Mouse (Mus musculus): Measurements from ENCODE around the gene Arl6ip4. TPM values are rescaled to one million over a fixed set of nuclear protein-coding genes. Genes with fewer than 3 reads are reported as not detected.
A peak's percentile ranks its signal among the peaks of the same experiment; 100 is the strongest.

The Arl6ip4 gene
- 136 and 140 TPM in 2 replicates for polyA plus RNA-seq (2016; fragmentation: Nextera tagmentation; extraction: Ambion mirVana)

DNA sequence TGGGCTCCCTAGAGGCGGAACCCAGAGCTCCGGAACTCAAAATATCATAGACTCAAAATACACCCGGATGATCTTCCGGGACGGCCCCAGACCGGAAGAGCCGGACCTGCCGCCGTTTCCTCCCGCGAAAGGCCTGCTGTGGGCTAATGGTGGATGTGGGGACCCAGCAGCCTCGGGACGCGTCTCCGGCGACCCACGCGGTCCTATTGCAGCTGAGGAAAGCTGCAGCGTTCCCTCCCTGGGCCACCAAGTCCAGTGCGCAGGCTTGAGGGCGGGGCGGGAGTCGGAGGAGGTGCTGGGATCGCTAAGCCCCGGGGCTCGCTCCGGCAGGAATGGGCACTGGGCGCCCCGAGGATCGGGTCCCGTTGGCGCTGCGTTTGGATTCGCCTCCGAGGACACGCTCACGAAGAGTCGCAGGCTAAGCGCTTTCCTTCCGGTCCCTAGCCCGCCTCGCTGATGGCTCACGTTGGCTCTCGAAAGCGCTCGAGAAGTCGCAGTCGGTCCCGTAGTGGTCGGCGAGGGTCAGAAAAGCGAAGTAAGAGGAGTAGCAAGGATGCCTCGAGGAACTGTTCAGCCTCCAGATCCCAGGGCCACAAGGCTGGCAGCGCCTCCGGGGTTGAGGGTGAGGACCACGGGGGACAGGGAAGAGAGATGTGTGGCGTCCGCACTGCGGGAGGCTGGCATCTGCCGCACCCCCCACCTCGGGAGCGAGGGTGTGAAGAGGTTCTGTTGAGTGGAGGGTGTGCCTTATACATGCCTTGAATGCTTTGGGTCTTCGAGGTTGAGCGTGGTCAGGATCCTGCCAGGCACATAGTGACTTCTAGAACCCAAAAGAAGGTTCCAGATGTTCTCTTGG, at the start of gene Arl6ip4:
Gene Arl6ip4, plus strand, starts transcription at position 100 of the 856 bp plus-strand sequence.
- H3K27ac ChIP-seq: peak within 1 kb of the TSS; percentile 95
- H3K27me3 ChIP-seq (ENCODE audit: poor library complexity, severe bottlenecking): no peaks in the 10 kb centered on the region
- H3K9me3 ChIP-seq: no peaks in the 10 kb centered on the region
- peak; percentile 81 for DNase-seq (ENCODE audit: extremely low spot score, low spot score)
- peak within 1 kb of the TSS; percentile 98 for H3K4me3 ChIP-seq
- H3K4me1 ChIP-seq: peaks cover 55% of the 10 kb centered on the region
- 2% methylated on average over 64 of the region's 64 CpGs for WGBS
- H3K36me3 ChIP-seq (replicated peaks): peaks cover 57% of the 10 kb centered on the region

DNA sequence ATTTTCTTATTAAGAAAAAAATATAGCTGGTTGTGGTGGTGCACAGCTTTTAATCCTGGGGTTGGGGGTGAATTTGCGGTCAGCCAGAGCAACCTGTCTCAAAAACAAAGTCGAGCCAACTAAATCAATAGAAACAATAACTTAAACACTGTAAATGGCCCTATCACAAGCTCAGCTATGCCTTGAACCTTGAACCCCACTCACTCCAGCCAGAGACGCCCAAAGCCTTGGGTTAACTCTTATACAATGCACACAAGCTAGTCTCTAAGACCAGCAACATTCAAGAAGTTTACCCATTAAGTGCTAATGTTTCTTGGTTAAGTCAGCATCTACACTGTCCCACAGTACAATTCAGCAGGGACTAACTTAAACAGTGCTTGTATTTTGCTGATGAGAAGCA, 46.2 kb upstream of the Arl6ip4 start:
- Histone ChIP-seq H3K27me3 (ENCODE audit: poor library complexity, severe bottlenecking) (no peaks in the 10 kb centered on the region), H3K4me3 (no peak overlapping the region), H3K27ac (no peak overlapping the region), H3K36me3 (replicated peaks) (no peaks in the 10 kb centered on the region), H3K9me3 (no peaks in the 10 kb centered on the region), H3K4me1 (peaks cover 19% of the 10 kb centered on the region)
- DNase-seq (ENCODE audit: extremely low spot score, low spot score): no peak
- WGBS: 82% methylated on average over 3 of the region's 3 CpGs

DNA sequence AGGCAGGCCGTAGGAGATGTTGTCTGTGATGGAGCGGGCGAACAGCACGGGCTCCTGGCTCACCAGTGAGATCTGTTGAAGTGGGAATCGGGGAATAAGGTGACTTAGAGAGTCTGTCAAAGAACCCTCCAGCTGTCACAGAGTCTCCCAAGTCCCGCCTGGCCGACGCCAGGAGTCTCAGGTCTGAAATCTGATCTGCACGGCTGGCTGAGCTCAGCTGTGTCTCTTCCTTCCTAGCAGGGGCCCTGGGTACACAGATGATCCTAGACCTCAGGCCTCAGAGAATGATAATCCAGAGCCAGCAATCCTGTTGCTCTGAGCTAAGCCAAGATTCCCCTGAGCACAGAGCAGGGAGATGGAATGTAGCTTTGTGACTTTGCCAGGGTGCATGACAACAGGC, 42.2 kb upstream of the Arl6ip4 start:
- WGBS: 53% methylated on average over 9 of the region's 9 CpGs
- DNase-seq (ENCODE audit: extremely low spot score, low spot score): no peak
- Histone ChIP-seq H3K36me3 (replicated peaks) (no peaks in the 10 kb centered on the region), H3K27ac (0 out of 2 replicates have a peak overlapping the region, but pooled peaks have one; percentile 40), H3K9me3 (no peaks in the 10 kb centered on the region), H3K27me3 (ENCODE audit: poor library complexity, severe bottlenecking) (no peaks in the 10 kb centered on the region), H3K4me1 (peaks cover 51% of the 10 kb centered on the region), H3K4me3 (no peak overlapping the region)

DNA sequence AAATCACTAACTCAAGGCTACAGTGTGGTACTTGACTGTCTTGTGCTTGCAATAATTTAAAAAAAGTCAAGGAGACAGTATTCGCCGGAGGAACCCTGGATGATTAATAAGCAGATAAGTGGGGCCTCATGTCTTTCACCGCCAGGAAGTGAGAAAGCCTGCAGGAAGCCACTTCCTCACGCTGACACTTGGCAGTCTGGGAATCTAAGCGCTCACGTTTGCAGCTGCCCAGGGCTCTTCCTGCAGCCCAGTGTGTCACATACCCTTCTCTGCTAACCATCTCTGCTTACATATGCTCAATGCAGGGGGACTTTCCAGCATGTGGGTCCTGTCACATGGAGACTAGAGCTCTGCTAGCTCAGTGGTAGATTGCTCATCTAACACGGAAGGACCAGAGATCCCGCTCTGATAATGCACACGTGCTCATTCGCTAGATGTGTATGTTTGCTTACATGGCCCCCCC, 41.0 kb upstream of the Arl6ip4 start:
- WGBS: 77% methylated on average over 10 of the region's 10 CpGs
- H3K4me1 ChIP-seq: peaks cover 59% of the 10 kb centered on the region
- DNase-seq (ENCODE audit: extremely low spot score, low spot score): no peak
- H3K4me3 ChIP-seq: no peak overlapping the region
- H3K27ac ChIP-seq: no peak overlapping the region
- no peaks in the 10 kb centered on the region for H3K36me3 ChIP-seq (replicated peaks)
- no peaks in the 10 kb centered on the region for H3K27me3 ChIP-seq (ENCODE audit: poor library complexity, severe bottlenecking)
- no peaks in the 10 kb centered on the region for H3K9me3 ChIP-seq

DNA sequence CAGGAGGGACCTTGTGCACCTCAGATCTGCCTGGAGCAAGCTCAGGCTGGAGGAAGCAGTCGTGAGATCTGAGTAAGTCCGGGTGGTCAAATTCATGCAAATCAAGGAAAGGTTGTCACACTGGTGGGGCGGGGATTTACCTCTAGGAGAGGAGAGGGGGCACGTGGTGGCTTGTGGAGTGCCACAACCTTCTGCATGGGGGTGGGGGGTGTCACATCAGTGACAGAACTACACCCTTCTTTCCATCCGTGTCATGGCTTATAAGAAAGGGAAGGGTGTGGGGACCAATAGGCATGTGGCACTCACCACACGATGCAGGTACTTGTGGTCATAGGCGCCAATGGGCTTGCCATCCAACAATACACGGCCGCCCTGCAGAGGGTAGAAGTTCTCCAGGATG, 40.2 kb upstream of the Arl6ip4 start:
- Histone ChIP-seq H3K27me3 (ENCODE audit: poor library complexity, severe bottlenecking) (no peaks in the 10 kb centered on the region), H3K9me3 (no peaks in the 10 kb centered on the region), H3K4me3 (no peak overlapping the region), H3K4me1 (peaks cover 59% of the 10 kb centered on the region), H3K36me3 (replicated peaks) (no peaks in the 10 kb centered on the region), H3K27ac (0 out of 2 replicates have a peak overlapping the region, but pooled peaks have one; percentile 9)
- WGBS: 71% methylated on average over 9 of the region's 9 CpGs
- DNase-seq (ENCODE audit: extremely low spot score, low spot score): no peak

DNA sequence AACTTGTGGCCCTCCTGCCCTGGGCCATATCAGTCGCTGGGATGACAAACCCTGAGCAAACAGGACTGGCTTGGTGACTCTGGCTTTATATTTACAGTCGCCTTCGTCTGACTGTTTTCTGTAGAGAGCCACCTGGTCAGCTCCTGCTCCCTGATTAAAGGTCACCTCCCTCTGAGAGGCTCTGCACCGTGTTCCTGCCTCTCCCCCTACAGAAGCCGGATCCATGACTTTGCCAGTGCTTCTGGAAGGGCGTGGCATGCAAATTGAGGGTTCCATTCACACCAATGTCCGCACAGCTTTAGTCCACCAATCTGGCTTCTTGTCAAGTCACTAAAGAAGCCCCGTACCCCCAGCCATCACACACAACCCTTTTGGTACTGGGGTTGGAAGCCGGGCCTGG, 39.3 kb upstream of the Arl6ip4 start:
- WGBS: 62% methylated on average over 9 of the region's 9 CpGs
- no peak for DNase-seq (ENCODE audit: extremely low spot score, low spot score)
- no peaks in the 10 kb centered on the region for H3K36me3 ChIP-seq (replicated peaks)
- no peak overlapping the region for H3K4me3 ChIP-seq
- no peak overlapping the region for H3K27ac ChIP-seq
- H3K4me1 ChIP-seq: peaks cover 57% of the 10 kb centered on the region
- H3K9me3 ChIP-seq: no peaks in the 10 kb centered on the region
- no peaks in the 10 kb centered on the region for H3K27me3 ChIP-seq (ENCODE audit: poor library complexity, severe bottlenecking)

DNA sequence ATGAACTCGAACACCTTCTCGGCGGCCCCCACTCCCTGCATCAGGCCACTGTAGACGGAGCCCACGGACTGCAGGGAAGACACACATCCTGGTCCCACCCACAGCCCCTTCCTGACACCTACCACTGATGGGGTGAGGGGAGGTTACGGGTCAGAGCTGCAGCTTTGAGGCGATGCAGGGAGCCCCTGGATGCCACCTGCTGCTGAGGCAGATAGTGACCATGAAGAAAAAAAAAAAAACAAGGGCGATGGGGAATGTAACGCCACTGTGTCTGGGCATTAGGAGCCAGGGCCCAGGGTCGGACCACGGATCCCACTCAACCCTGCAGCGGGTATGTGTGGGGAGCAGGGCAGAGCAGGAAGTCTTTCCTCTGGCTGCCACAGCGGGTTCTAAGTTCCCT, 38.6 kb upstream of the Arl6ip4 start:
- H3K36me3 ChIP-seq (replicated peaks): no peaks in the 10 kb centered on the region
- no peak overlapping the region for H3K4me3 ChIP-seq
- 0 out of 2 replicates have a peak overlapping the region, but pooled peaks have one; percentile 58 for H3K27ac ChIP-seq
- H3K27me3 ChIP-seq (ENCODE audit: poor library complexity, severe bottlenecking): no peaks in the 10 kb centered on the region
- H3K4me1 ChIP-seq: peaks cover 52% of the 10 kb centered on the region
- WGBS: 85% methylated on average over 13 of the region's 13 CpGs
- H3K9me3 ChIP-seq: no peaks in the 10 kb centered on the region
- DNase-seq (ENCODE audit: extremely low spot score, low spot score): no peak

DNA sequence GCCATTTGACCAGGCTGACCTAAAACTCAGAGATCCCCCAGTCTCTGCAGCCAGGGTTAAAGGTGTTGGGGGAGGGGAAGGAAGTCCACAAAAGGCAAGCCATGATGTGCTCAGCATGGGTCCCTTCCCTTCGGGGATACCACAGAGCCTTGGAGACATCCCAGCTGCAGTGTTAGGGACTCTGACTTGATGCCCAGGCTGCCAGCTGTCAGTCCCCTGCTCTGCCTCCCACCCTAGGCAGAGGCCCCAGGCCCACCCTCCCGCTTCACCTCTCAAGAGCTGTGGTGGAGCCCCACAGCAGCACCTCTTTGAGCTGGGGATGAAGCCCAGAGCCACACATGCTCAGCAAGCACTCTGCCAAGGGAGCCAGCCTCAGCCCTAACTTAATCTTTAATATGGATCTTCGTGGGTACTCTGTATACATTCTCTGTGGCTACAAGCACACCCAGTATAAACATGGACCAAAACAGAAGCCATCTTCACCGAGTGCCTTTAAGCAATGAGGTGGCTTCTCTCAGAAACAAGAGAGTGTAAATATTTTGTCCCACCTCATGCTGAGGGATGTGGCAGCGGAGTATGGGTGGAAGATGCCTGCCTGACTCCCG, 37.9 kb upstream of the Arl6ip4 start:
- peaks cover 52% of the 10 kb centered on the region for H3K4me1 ChIP-seq
- no peaks in the 10 kb centered on the region for H3K36me3 ChIP-seq (replicated peaks)
- no peak for DNase-seq (ENCODE audit: extremely low spot score, low spot score)
- 75% methylated on average over 6 of the region's 6 CpGs for WGBS
- H3K27ac ChIP-seq: peak overlapping the region; percentile 62; the same call in 1 of the 2 replicates
- H3K4me3 ChIP-seq: no peak overlapping the region
- H3K9me3 ChIP-seq: no peaks in the 10 kb centered on the region
- H3K27me3 ChIP-seq (ENCODE audit: poor library complexity, severe bottlenecking): no peaks in the 10 kb centered on the region

DNA sequence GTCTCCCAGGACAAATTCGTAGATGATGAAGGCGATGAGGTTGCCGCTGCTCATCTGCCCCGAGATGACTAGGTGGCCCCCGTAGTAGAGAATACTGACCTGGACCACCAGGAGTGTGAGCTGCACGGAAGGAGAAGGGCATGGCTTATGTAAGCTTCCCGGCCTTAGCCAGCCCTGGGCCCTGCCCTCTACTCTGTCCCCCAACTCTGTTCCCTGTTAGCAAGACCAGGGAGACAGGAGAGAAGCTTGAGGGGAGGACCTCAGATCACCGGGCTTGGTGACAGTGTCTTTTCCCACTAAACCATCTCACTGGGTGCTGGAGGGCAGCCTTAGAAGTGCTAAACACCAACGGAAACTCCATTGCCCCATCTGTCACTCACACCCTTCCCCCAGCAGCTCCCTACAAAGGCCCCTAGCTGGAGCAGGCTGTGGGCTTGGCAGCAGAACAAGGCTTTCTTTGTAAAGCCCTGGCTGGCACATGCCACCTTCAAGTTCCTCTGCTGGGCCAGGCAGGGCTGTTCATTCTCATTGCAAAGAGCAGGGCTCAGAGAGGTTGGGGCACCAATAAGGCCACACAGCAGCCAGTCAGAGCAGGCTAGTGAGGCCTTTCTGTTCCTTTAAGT, 37.0 kb upstream of the Arl6ip4 start:
- no peak overlapping the region for H3K4me3 ChIP-seq
- 76% methylated on average over 9 of the region's 9 CpGs for WGBS
- H3K4me1 ChIP-seq: peaks cover 44% of the 10 kb centered on the region
- H3K27me3 ChIP-seq (ENCODE audit: poor library complexity, severe bottlenecking): no peaks in the 10 kb centered on the region
- DNase-seq (ENCODE audit: extremely low spot score, low spot score): no peak
- H3K9me3 ChIP-seq: no peaks in the 10 kb centered on the region
- H3K36me3 ChIP-seq (replicated peaks): no peaks in the 10 kb centered on the region
- peak overlapping the region; percentile 62; the same call in 1 of the 2 replicates for H3K27ac ChIP-seq

DNA sequence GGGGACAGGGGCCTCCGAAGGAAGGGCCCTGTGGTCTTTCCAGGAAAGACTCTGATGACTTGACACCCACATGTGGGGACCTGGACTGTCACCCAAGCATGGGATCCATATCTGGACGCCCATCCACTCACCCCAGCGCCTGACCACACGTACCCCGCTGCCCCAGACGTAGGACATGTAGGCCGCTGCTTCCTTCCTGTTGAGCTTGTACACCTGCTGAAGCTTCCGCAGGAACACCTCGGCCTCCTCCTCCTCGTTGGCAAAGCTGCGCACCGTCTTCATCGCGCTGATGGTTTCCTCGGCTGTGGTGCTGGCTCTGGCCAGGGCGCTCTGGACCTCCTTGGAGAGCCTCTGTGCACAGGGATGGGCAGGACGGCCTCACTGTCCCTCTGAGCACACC, 36.0 kb upstream of the Arl6ip4 start:
- Histone ChIP-seq H3K4me3 (no peak overlapping the region), H3K27me3 (ENCODE audit: poor library complexity, severe bottlenecking) (no peaks in the 10 kb centered on the region), H3K4me1 (peaks cover 43% of the 10 kb centered on the region), H3K36me3 (replicated peaks) (no peaks in the 10 kb centered on the region), H3K9me3 (no peaks in the 10 kb centered on the region), H3K27ac (peak overlapping the region; percentile 62; the same call in 1 of the 2 replicates)
- WGBS: 94% methylated on average over 17 of the region's 17 CpGs
- no peak for DNase-seq (ENCODE audit: extremely low spot score, low spot score)

DNA sequence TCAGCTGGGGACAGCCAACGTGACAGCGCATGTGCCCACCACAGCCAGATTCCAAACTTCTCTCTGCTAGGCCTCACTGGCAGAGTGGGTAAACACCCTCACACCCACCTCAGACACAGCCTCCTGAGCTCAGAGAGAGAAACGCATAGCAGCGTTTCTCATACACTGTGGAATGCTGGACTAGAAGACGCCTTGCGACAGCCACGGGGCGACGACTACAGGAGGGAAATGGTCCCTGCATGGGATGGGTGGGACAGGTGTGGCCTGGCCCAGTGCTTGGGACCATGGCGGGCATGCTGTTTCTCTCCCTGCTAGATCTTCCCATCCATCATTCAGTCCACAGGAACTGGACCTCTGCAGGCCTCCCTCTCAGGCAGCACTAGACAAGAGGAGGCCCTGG, 33.4 kb upstream of the Arl6ip4 start:
- Histone ChIP-seq H3K36me3 (replicated peaks) (no peaks in the 10 kb centered on the region), H3K9me3 (no peaks in the 10 kb centered on the region), H3K4me1 (peaks cover 24% of the 10 kb centered on the region), H3K4me3 (no peak overlapping the region), H3K27ac (0 out of 2 replicates have a peak overlapping the region, but pooled peaks have one; percentile 21), H3K27me3 (ENCODE audit: poor library complexity, severe bottlenecking) (no peaks in the 10 kb centered on the region)
- WGBS: 90% methylated on average over 10 of the region's 10 CpGs
- no peak for DNase-seq (ENCODE audit: extremely low spot score, low spot score)

DNA sequence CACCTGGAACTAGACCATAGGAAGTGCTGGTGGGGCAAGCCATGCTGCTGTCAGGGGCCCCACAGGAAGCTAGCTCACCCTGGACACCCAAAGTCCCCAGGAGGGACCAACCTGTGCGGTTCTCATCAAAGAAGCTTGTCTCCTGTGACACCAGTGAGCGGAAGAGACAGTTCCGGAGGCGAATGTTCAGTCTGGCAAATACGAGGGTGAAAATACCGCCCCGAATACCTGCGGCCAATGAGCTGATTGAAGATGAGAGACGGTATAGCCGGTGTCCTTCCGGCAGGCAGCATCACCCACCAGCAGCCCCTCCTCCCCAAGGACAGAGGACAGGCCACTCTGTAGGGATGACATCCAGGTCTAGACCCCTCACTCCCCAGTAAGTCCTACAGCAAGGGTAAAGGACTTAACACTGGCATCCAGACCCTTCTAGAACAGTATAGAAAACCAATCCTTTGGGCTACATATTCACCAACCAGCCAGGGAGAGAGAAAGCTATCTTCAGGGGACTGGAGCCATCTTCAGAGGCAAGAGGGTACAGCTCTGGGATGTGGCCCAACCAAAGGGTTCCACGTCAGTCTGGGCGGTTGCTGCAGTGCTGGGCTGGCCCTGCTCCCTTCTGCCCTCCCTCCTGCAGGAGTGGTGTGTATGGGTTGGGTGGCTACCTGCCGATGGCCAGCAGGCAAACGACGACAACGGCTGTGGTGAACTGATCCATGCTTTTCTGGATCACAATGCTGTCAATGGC, 32.8 kb upstream of the Arl6ip4 start:
- H3K9me3 ChIP-seq: no peaks in the 10 kb centered on the region
- 90% methylated on average over 17 of the region's 17 CpGs for WGBS
- H3K27me3 ChIP-seq (ENCODE audit: poor library complexity, severe bottlenecking): no peaks in the 10 kb centered on the region
- no peak overlapping the region for H3K4me3 ChIP-seq
- H3K4me1 ChIP-seq: peaks cover 17% of the 10 kb centered on the region
- H3K27ac ChIP-seq: no peak overlapping the region
- DNase-seq (ENCODE audit: extremely low spot score, low spot score): no peak
- H3K36me3 ChIP-seq (replicated peaks): no peaks in the 10 kb centered on the region

Data from forebrain, embryonic 10.5 days (tissue).